Mouse (Mus musculus) C2C12 (cell line): ENCODE measurements at regions not wholly inside any gene's neighbourhood (a gene's known extent, or its start where the extent isn't known, plus 50 kb on each side); places are given as distances from the start of the nearest gene placed in this dataset.

Experiments used
- CTCF ChIP-seq: IDR thresholded peaks from one replicate; pipeline ENCODE4 v1.5.1; 2011; ENCODE audit not compliant: control insufficient read depth, insufficient read depth, insufficient read length
- MAX ChIP-seq: IDR thresholded peaks from one replicate; pipeline ENCODE4 v1.6.1; 2011; ENCODE audit warnings: mild to moderate bottlenecking, control low read depth

GRCm38 (mm10) chr19:14890241-14891089 is 292.6 kb upstream of the Tle4 start:
- TF ChIP-seq CTCF (no peak), MAX (no peak)
